Mouse (Mus musculus) left cerebral cortex, adult 2 months (tissue): ENCODE data around the gene Slc25a10. TPM values are rescaled to one million over a fixed set of nuclear protein-coding genes. Genes with fewer than 3 reads are reported as not detected.

Experiments used
- DNase-seq, 2 experiments: peaks; one replicate each; pipeline ENCODE4 v3.0.0; 2021 to 2022; ENCODE audit warnings: low spot score in 2 of 2, mixed read lengths in 1 of 2; ENCODE audit errors: extremely low spot score in 1 of 2
- H3K27ac ChIP-seq: fragments of 200-600 bp; 2 replicates; pipeline ENCODE4 v1.8.1; 2022
- H3K4me3 ChIP-seq: fragments of 200-600 bp; 2 replicates; pipeline ENCODE4 v1.8.1; 2022
- CTCF ChIP-seq: fragments of 200-600 bp; IDR thresholded peaks from 2 replicates; pipeline ENCODE4 v1.8.1; 2022; ENCODE audit warnings: antibody characterized with exemption, mild to moderate bottlenecking, moderate library complexity
- intact Hi-C: fragments of 180-260 bp; cut with DNase I; formaldehyde crosslinking; loops from one replicate; pipeline ENCODE4 v1.15.1; 2025
- total RNA-seq, 2 experiments: library from RNA; stranded (reverse); gene quantifications; 2 replicates each; pipeline ENCODE4 v1.2.3; 2021

Gene Slc25a10
- total RNA-seq, 2 experiments from 2014 or later: 17.7 to 21.3 TPM

DNA sequence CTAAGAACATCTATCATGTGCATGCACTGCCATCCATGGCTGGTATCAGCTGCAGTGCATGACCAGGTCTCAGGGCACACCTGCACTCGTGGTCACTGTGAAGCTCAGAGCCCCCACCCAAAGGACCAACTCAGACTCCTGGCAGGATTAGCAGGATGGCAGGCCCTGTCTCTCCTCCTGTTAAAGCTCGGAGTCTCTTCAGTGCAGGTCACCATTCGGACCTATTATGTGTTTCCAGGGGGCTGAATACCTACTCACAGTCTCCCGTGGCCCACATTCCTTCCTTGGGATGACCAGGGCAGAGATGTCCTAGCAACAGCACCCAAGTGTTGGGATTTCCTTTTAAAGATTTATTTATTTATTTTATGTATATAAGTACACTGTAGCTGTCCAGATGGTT, 25.5 kb downstream of the Slc25a10 start:
- H3K27ac ChIP-seq: no peak overlapping the region
- TF ChIP-seq CTCF: no peak
- no peak overlapping the region for H3K4me3 ChIP-seq
- intact Hi-C loops: loop anchor here (2.0 to 5.0 kb wide), 2 partner anchors 64 to 260 kb away; partner anchors contain the start of gene Arhgdia
- DNase-seq: no peak

DNA sequence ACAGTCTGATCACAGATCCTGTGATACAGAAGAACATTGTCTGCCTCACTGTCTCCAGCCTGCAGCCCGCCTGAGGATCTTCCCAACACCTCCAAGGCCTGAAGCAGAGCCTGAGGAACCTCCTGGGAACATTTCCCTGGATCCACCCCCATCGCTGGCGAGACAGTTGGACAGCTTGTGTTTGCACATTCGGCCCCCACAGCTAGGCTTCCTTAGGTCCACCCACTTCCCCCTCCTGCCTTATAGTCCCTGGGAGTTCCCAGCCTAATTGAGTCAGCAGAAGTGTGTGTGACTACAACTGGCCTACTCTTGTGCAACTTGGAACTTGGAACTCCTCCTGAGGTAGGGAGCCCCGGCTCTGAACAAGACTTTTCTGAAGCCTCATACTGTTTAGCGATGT, 26.4 kb downstream of the Slc25a10 start:
- no peak for TF ChIP-seq CTCF
- peak; percentile 72 to 81 for DNase-seq
- Histone ChIP-seq H3K4me3 (no peak overlapping the region), H3K27ac (no peak overlapping the region)
- intact Hi-C loops: loop anchor here (2.0 to 5.0 kb wide), 3 partner anchors 31 to 259 kb away; partner anchors contain the start of genes Mcrip1 and P4hb

DNA sequence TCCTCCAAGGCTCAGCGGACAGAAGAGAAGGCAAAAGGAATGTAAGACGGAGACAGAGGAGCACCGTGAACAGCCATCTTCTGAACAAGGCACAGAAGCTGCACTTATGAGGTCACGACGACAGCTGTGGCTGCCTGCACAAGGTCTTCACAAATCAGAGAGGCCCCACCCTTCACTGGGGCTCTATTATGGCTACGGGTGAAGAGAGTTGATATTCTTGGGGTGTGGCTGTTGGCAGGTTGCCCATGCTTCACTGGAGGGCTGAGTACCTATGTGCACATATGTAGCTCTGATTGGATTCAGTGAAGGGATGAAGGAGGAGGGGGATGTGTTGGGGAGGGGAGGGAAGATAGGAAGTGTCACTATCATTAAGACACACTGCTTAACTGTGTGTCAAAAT, 26.9 kb downstream of the Slc25a10 start:
- TF ChIP-seq CTCF: no peak
- Histone ChIP-seq H3K4me3 (no peak overlapping the region), H3K27ac (no peak overlapping the region)
- no peak for DNase-seq
- intact Hi-C loops: loop anchor here (2.0 to 5.0 kb wide), 3 partner anchors 30 to 259 kb away; partner anchors contain the start of genes Mcrip1 and P4hb

DNA sequence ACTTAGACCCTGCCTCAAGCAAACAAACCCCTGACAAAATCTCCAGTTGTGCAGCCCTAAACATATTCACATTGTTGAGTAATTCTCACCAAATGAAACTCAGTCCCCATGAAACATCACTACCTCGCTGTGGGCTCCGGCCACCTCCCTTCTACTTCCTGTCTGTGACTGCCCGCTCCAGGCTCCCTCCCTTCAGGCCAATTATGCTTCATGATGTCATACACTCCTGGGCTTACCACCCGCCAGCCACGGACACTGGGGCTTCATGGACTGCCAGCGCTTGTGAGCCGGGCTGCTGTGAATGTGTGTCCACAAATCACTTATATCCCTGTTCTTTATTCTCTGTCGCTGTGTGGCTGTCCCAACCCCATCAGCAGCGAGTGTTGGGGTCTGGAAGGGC, 28.1 kb downstream of the Slc25a10 start:
- Histone ChIP-seq H3K4me3 (no peak overlapping the region), H3K27ac (no peak overlapping the region)
- no peak for DNase-seq
- TF ChIP-seq CTCF: no peak
- intact Hi-C loops: loop anchor here (2.0 to 5.0 kb wide), 3 partner anchors 29 to 258 kb away; partner anchors contain the start of genes Mcrip1 and P4hb

DNA sequence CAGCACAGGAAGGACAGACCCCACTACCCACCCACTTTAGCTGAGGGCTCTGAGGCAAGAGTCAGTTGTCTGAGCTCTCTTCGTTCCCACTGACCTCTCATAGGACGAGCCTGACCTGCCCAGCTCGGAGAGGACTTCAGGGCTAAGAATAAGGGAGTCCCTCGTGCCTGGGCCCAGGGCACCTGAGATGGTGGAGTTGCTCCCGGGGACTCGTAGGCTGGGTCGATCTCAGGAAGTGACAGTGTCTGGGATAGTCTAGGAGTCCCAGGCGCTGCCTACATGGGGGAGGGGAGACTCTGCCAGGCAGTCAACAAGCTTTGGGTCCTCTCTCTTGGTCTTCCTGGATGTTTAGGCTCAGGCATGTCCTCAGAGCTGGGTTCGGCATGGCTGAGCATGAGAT, 28.9 kb downstream of the Slc25a10 start:
- no peak overlapping the region for H3K27ac ChIP-seq
- no peak overlapping the region for H3K4me3 ChIP-seq
- DNase-seq: no peak
- intact Hi-C loops: no loop called here
- TF ChIP-seq CTCF: no peak

DNA sequence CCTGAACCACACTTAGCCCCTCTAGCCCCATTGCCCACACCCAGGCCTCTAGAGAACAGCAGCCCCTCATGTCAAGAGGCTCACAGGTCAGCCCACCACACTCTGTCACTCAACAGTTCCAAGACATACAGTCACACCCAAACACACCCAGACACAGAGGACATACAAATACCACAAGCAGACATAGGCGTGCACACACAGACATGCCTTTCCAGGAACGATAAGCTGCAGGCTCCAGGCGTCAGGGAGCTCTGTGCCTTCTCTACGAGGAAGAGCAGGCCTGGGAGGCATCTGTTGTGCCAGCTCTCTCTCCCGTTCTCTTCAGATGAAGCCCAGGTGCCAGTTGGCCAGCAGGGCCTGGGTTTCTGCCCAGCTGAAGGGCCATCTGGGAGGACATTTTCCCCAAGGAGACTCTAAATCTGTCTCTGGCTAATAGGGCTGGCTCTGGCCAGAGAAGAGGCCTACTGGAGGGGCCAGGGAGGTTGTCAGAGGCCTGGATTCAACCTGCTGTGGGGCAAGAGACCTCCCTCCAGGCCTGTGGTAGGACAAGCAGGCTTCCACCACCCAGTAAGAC, 29.4 kb downstream of the Slc25a10 start:
- H3K4me3 ChIP-seq: no peak overlapping the region
- DNase-seq: no peak
- intact Hi-C loops: no loop called here
- no peak for TF ChIP-seq CTCF
- H3K27ac ChIP-seq: no peak overlapping the region

DNA sequence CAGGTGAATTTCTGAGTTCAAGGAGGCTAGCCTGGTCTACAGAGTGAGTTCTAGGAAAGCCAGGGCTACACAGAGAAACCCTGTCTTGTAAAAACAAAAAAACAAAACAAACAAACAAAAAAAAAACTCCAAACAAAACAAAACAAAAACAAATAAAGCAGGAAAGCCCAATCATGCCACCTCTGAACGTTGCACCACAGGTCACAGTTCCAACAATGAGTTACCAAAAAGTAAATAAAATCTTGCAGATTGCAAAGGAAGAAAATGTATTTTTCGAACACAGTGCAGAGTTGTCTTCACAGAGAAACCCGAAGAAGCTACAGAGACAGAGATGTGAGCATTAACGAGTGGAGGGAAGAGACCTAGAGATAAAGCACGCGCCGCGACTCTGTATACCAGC, 30.9 kb downstream of the Slc25a10 start:
- H3K4me3 ChIP-seq: no peak overlapping the region
- DNase-seq: no peak
- TF ChIP-seq CTCF: no peak
- intact Hi-C loops: no loop called here
- no peak overlapping the region for H3K27ac ChIP-seq

DNA sequence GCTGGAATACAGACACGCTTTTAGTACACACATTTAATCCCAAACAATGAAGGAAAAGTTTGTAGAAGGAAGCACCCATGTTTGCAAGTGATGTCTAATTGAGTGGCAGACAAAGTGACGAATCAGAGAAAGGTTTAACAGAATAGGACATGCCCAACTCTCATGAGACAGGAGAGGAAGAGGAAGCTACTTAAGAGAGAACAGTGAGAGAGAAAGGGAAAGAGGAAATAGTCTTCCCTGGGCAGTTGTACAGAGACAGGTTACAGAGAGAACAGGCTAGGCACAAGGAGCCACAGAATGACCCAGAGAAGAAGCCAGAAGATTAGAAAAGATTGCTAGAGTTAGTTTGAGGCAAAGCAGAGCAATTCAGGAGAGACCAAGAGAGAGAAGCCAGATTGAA, 34.3 kb downstream of the Slc25a10 start:
- no peak for TF ChIP-seq CTCF
- intact Hi-C loops: no loop called here
- no peak for DNase-seq
- Histone ChIP-seq H3K4me3 (no peak overlapping the region), H3K27ac (no peak overlapping the region)

DNA sequence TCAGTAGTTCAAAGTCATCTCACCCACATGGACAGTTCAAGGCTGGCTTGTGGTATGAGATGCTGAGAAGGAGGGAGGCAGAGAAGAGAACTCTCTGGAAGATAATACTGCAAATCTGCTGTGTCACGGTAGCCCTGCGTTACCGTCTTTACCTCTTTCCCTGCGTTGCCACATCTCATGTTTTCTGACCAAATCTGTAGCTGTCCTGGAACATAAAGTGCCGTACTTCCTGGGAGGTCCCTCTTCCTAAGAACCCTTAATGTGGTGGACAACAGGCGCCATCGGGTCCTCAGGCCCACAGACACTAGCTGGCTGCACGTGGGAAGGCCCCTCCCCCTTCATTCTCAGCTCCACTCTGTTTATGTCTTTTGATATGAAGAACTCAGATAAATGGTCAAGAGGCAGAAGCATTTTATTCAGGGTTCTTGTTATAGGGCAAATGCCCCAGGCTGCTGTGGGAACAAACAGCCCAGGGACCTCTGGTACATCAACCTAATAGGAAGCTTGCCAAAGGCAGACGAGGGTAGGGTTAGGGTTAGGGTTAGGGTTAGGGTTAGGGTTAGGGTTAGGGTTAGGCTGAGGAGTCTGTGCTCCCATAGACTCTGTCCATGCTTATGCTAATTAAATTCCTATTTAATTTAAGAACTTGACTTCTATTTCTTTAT, 36.2 kb downstream of the Slc25a10 start:
- intact Hi-C loops: no loop called here
- no peak overlapping the region for H3K4me3 ChIP-seq
- no peak for TF ChIP-seq CTCF
- no peak for DNase-seq
- no peak overlapping the region for H3K27ac ChIP-seq

DNA sequence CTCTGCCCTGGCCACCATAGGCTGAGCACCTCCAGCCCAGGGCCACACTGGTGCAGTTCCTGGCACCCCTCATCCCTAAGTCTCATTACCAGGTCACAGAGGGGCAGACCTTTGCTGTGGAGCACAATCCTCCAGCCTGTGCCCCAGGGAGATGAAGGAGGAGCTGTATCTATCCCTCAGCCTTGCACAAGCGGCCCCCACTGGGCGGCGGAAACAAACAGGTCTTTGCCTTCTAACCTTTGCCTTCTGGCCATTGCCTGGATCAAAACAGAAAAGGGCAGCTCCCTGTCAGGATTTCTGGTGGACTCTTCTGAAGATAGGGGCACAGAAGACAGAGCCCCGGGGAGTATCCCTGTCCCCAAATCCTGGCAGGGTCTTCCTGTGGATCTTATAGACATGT, 37.3 kb downstream of the Slc25a10 start:
- intact Hi-C loops: no loop called here
- H3K4me3 ChIP-seq: no peak overlapping the region
- no peak overlapping the region for H3K27ac ChIP-seq
- no peak for DNase-seq
- TF ChIP-seq CTCF: no peak

DNA sequence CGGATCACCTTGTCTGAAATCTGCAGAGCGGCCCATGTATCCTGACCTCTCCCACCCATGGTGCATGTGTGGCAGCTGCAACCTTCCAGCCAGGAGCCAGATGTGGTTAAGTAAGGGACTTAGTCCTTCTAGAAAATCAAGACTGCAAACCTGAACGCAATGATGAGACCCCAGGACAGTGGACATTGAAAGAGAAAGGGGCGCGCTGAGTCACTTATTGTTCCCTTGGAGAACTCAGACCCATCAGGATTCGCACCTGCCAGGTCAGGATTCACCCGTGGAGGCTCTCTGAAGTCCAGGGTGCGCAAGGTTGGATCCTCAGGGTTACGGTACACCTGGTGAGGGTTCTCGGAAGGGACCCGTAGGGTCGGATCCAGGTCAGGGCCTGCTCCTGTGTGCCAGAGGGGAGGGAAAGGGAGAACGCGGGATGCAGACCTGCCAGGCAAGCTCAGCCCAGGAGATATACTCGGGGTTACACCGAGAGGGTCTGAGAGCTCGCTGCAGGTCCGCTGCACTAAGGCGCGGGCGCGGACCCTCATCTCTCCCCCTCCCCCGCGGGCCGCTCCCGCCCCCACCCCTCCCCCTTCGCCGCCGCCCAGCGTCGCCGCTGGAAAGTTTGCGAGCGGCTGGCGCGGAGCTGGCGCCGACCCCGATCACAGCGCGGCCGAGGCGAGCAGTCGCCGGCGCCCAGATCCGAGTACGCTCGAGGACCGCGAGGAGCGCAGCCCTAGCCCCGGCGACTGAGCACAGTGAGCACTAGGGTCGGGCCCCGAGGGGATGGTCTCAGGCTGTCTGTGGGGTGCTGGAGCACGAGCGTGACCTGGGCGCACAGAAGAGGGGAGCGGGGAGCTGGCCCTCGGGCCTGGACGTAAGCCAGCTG, 38.7 kb downstream of the Slc25a10 start, which contains the start of gene Gcgr:
TSS of gene Gcgr (plus strand) at position 615 of the 880 bp plus-strand sequence.
- peak within 1 kb of the TSS; percentile 19 for H3K4me3 ChIP-seq
- no peak for TF ChIP-seq CTCF
- DNase-seq: no peak

DNA sequence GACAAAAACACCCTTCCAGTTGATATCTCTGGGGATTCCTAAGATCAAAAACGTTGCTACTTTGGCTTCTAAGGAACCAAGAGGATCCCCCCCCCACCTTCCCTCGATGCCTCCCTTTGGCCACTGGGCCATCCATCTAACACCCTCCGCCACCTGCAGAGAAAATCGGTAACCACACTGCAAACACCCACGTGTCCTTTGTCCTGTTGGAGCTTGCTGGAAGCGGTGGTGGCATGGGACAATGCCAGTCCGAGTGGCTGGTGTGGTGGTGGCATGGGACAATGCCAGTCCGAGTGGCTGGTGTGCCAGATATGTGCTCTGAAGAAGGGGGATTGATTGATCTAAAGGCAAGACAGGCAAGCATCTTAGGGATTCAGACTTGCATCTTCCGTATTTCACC, 40.0 kb downstream of the Slc25a10 start:
- H3K4me3 ChIP-seq: no peak overlapping the region
- no peak overlapping the region for H3K27ac ChIP-seq
- intact Hi-C loops: no loop called here
- no peak for DNase-seq
- no peak for TF ChIP-seq CTCF

More for the DNA sequence above, 38.7 kb downstream of the Slc25a10 start, which contains the start of gene Gcgr:
- no peak within 1 kb of the TSS for H3K27ac ChIP-seq
- intact Hi-C loops: no loop called here
